Mouse (Mus musculus): ENCODE data around the gene Nr4a3. TPM values are rescaled to one million over a fixed set of nuclear protein-coding genes. Genes with fewer than 3 reads are reported as not detected.
A peak's percentile ranks its signal among the peaks of the same experiment; 100 is the strongest.

Nr4a3 gene
- polyA plus RNA-seq, 1 experiment from 2014 or later: 1.6 TPM

DNA sequence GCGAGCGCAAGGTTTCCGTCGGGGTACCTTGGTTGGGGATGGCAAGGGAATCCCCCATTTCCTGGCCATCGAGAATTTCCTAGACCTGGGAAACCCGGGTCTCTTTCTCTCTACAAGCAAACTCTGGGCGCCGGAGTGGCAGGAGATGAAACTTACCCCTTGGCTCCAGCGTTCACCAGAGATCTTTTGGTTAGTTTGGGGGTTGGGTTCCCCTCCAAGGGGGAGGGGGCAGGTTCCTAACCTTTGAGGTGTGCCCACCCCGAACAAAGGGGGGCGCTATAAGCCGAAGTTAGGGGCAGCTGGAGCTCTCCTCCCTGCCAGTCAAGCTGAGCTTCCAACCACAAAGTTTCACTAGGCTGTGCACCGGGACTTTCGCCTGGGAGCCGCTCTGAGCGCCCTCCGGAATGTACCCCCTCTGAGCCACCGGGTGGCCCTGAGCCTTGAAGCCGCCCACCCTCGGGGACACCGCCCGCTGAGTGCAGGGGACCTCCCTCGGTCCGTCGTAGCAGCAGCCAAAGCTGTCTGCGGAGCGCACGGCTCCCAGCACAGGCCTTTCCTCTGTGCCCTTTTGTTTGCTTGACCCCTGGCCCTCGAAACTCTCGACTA, 2.9 kb downstream of the Nr4a3 start:
- H3K27me3 ChIP-seq (ENCODE audit: control insufficient read depth, insufficient read depth, low read length): peaks cover 57% of the 10 kb centered on the region
- H3K9ac ChIP-seq: peak overlapping the region; percentile 46; the same call in 1 of the 2 replicates

DNA sequence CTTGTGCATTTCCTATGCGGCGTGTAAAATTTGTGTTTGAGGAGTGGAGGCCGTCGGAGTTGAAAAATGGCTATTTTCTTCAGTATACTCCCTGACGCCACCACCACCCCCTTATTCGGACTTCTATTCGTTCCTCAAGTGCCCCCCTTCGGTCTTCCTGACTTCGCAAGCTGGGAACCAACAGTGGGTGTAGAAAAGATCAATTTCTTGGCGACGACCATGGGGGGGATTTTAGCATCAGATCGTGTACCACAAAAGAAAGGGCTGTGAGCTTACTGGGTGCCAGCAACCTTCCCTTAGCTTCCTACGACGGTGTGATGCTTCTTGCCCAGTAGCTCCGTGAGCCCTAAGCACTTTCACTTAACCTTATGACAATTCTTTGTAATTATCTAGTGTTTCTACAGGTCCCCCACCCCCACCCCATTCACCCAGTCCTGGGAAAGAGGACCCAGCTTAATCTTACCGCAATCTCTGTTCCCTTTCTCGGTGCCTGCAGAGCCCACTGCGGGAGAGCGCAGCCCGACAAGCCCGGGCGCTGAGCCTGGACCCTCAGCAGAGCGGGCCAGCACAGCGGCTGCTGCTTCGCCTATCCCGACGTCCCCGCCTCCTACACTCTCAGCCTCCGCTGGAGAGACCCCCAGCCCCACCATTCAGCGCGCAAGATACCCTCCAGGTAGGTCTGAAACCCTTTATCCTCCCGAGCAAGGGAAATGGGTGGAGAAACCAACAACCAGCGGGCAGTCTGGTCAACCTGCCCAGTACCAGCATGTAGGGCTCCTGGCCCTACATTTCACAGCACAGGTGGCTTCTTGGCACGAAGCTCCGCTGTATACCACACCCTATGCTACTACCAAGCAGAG, 3.7 kb downstream of the Nr4a3 start:
- H3K9ac ChIP-seq: 0 out of 2 replicates have a peak overlapping the region, but pooled peaks have one; percentile 46
- no peaks in the 10 kb centered on the region for H3K9me3 ChIP-seq (ENCODE audit: control insufficient read depth, low read length)
- DNase-seq (ENCODE audit: low spot score): no peak
- peaks cover 43% of the 10 kb centered on the region for H3K4me1 ChIP-seq (replicated peaks; ENCODE audit: control insufficient read depth, insufficient read depth, low read length)
- ATAC-seq (ENCODE audit: low FRiP score): no peak
- H3K27ac ChIP-seq: no peak overlapping the region
- H3K4me2 ChIP-seq (replicated peaks): peak overlapping the region; percentile 70
- peak overlapping the region; percentile 68 for H3K4me3 ChIP-seq (replicated peaks; ENCODE audit: low read length)
- WGBS: 1% methylated on average over 35 of the region's 35 CpGs
- H3K27me3 ChIP-seq (ENCODE audit: control insufficient read depth, insufficient read depth, low read length): peaks cover 66% of the 10 kb centered on the region
- no peaks in the 10 kb centered on the region for H3K36me3 ChIP-seq (replicated peaks; ENCODE audit: control insufficient read depth, insufficient read depth)

More for the DNA sequence above, 2.9 kb downstream of the Nr4a3 start:
- Histone ChIP-seq H3K4me2 (replicated peaks) (peak overlapping the region; percentile 70), H3K27ac (no peak overlapping the region), H3K9me3 (ENCODE audit: control insufficient read depth, low read length) (no peaks in the 10 kb centered on the region), H3K4me3 (replicated peaks; ENCODE audit: low read length) (peak overlapping the region; percentile 68), H3K36me3 (replicated peaks; ENCODE audit: control insufficient read depth, insufficient read depth) (no peaks in the 10 kb centered on the region), H3K4me1 (replicated peaks; ENCODE audit: control insufficient read depth, insufficient read depth, low read length) (peaks cover 45% of the 10 kb centered on the region)
- no peak for ATAC-seq (ENCODE audit: low FRiP score)
- peak; percentile 52 for DNase-seq (ENCODE audit: low spot score)
- under 1% methylated on average over 30 of the region's 30 CpGs for WGBS

- H3K4me3 ChIP-seq (replicated peaks; ENCODE audit: low read length): no peak overlapping the region
- H3K27me3 ChIP-seq (ENCODE audit: control insufficient read depth, insufficient read depth, low read length): peaks cover 76% of the 10 kb centered on the region
- no peak overlapping the region for H3K4me2 ChIP-seq (replicated peaks)
- no peak for DNase-seq (ENCODE audit: low spot score)
- H3K4me1 ChIP-seq (replicated peaks; ENCODE audit: control insufficient read depth, insufficient read depth, low read length): peaks cover 39% of the 10 kb centered on the region
- H3K9ac ChIP-seq: no peak overlapping the region
- no peak overlapping the region for H3K27ac ChIP-seq
- no peak for ATAC-seq (ENCODE audit: low FRiP score)
- WGBS: 56% methylated on average over 3 of the region's 3 CpGs
- H3K9me3 ChIP-seq (ENCODE audit: control insufficient read depth, low read length): no peaks in the 10 kb centered on the region
- no peaks in the 10 kb centered on the region for H3K36me3 ChIP-seq (replicated peaks; ENCODE audit: control insufficient read depth, insufficient read depth)
These were observed 5.1 kb downstream of the Nr4a3 start for GRCm38 (mm10) chr4:48050020-48050419.

- H3K9me3 ChIP-seq (ENCODE audit: control insufficient read depth, low read length): no peaks in the 10 kb centered on the region
- H3K27me3 ChIP-seq (ENCODE audit: control insufficient read depth, insufficient read depth, low read length): peaks cover 78% of the 10 kb centered on the region
- WGBS: 52% methylated on average over 5 of the region's 5 CpGs
- H3K27ac ChIP-seq: no peak overlapping the region
- H3K4me3 ChIP-seq (replicated peaks; ENCODE audit: low read length): no peak overlapping the region
- peaks cover 39% of the 10 kb centered on the region for H3K4me1 ChIP-seq (replicated peaks; ENCODE audit: control insufficient read depth, insufficient read depth, low read length)
- DNase-seq (ENCODE audit: low spot score) (no peak), ATAC-seq (ENCODE audit: low FRiP score) (no peak)
- no peak overlapping the region for H3K4me2 ChIP-seq (replicated peaks)
- H3K36me3 ChIP-seq (replicated peaks; ENCODE audit: control insufficient read depth, insufficient read depth): no peaks in the 10 kb centered on the region
- no peak overlapping the region for H3K9ac ChIP-seq
These were observed 5.5 kb downstream of the Nr4a3 start for GRCm38 (mm10) chr4:48050442-48050841.

DNA sequence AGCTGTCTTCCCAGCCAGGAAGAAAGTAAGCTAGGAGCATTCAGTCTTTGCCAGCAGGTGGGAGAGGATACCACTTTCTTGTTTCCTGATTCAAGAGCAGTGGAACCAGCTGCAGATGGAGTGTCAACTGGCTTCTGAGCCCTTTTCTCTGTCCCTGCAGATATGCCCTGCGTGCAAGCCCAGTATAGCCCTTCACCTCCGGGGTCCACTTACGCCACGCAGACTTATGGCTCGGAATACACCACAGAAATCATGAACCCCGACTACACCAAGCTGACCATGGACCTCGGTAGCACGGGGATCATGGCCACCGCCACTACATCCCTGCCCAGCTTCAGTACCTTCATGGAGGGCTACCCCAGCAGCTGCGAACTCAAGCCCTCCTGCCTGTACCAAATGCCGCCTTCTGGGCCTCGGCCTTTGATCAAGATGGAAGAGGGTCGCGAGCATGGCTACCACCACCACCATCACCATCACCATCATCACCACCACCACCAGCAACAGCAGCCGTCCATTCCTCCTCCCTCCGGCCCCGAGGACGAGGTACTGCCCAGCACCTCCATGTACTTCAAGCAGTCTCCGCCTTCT, 6.2 kb downstream of the Nr4a3 start:
- peak overlapping the region; percentile 51 for H3K4me2 ChIP-seq (replicated peaks)
- no peak for ATAC-seq (ENCODE audit: low FRiP score)
- no peaks in the 10 kb centered on the region for H3K36me3 ChIP-seq (replicated peaks; ENCODE audit: control insufficient read depth, insufficient read depth)
- 17% methylated on average over 19 of the region's 19 CpGs for WGBS
- H3K9ac ChIP-seq: no peak overlapping the region
- H3K27ac ChIP-seq: no peak overlapping the region
- H3K27me3 ChIP-seq (ENCODE audit: control insufficient read depth, insufficient read depth, low read length): peaks cover 84% of the 10 kb centered on the region
- no peak for DNase-seq (ENCODE audit: low spot score)
- no peaks in the 10 kb centered on the region for H3K9me3 ChIP-seq (ENCODE audit: control insufficient read depth, low read length)
- H3K4me3 ChIP-seq (replicated peaks; ENCODE audit: low read length): peak overlapping the region; percentile 26
- H3K4me1 ChIP-seq (replicated peaks; ENCODE audit: control insufficient read depth, insufficient read depth, low read length): peaks cover 33% of the 10 kb centered on the region

GRCm38 (mm10) chr4:48051674-48052121, 6.7 kb downstream of the Nr4a3 start:
- ATAC-seq (ENCODE audit: low FRiP score) (no peak), DNase-seq (ENCODE audit: low spot score) (no peak)
- peak overlapping the region; percentile 26 for H3K4me3 ChIP-seq (replicated peaks; ENCODE audit: low read length)
- no peaks in the 10 kb centered on the region for H3K36me3 ChIP-seq (replicated peaks; ENCODE audit: control insufficient read depth, insufficient read depth)
- H3K4me1 ChIP-seq (replicated peaks; ENCODE audit: control insufficient read depth, insufficient read depth, low read length): peaks cover 28% of the 10 kb centered on the region
- peak overlapping the region; percentile 51 for H3K4me2 ChIP-seq (replicated peaks)
- no peak overlapping the region for H3K27ac ChIP-seq
- WGBS: 6% methylated on average over 37 of the region's 37 CpGs
- 0 out of 2 replicates have a peak overlapping the region, but pooled peaks have one; percentile 25 for H3K9ac ChIP-seq
- peaks cover 84% of the 10 kb centered on the region for H3K27me3 ChIP-seq (ENCODE audit: control insufficient read depth, insufficient read depth, low read length)
- no peaks in the 10 kb centered on the region for H3K9me3 ChIP-seq (ENCODE audit: control insufficient read depth, low read length)

GRCm38 (mm10) chr4:48061716-48062115, 16.8 kb downstream of the Nr4a3 start:
- WGBS: 87% methylated on average over 8 of the region's 8 CpGs
- no peak overlapping the region for H3K4me2 ChIP-seq (replicated peaks)
- no peaks in the 10 kb centered on the region for H3K27me3 ChIP-seq (ENCODE audit: control insufficient read depth, insufficient read depth, low read length)
- no peak for ATAC-seq (ENCODE audit: low FRiP score)
- H3K4me1 ChIP-seq (replicated peaks; ENCODE audit: control insufficient read depth, insufficient read depth, low read length): no peaks in the 10 kb centered on the region
- H3K27ac ChIP-seq: no peak overlapping the region
- H3K36me3 ChIP-seq (replicated peaks; ENCODE audit: control insufficient read depth, insufficient read depth): no peaks in the 10 kb centered on the region
- DNase-seq (ENCODE audit: low spot score): no peak
- no peak overlapping the region for H3K9ac ChIP-seq
- H3K9me3 ChIP-seq (ENCODE audit: control insufficient read depth, low read length): no peaks in the 10 kb centered on the region
- H3K4me3 ChIP-seq (replicated peaks; ENCODE audit: low read length): no peak overlapping the region

GRCm38 (mm10) chr4:48064311-48064710, 19.4 kb downstream of the Nr4a3 start:
- Histone ChIP-seq H3K9me3 (ENCODE audit: control insufficient read depth, low read length) (no peaks in the 10 kb centered on the region), H3K36me3 (replicated peaks; ENCODE audit: control insufficient read depth, insufficient read depth) (no peaks in the 10 kb centered on the region; the same call in 1 of the 2 replicates), H3K4me2 (replicated peaks) (no peak overlapping the region), H3K4me3 (replicated peaks; ENCODE audit: low read length) (no peak overlapping the region), H3K27ac (no peak overlapping the region), H3K4me1 (replicated peaks; ENCODE audit: control insufficient read depth, insufficient read depth, low read length) (no peaks in the 10 kb centered on the region), H3K9ac (no peak overlapping the region), H3K27me3 (ENCODE audit: control insufficient read depth, insufficient read depth, low read length) (no peaks in the 10 kb centered on the region)
- ATAC-seq (ENCODE audit: low FRiP score): no peak
- 62% methylated on average over 4 of the region's 4 CpGs for WGBS
- DNase-seq (ENCODE audit: low spot score): no peak

- ATAC-seq (ENCODE audit: low FRiP score) (no peak), DNase-seq (ENCODE audit: low spot score) (no peak)
- Histone ChIP-seq H3K27ac (no peak overlapping the region), H3K4me2 (replicated peaks) (no peak overlapping the region), H3K4me3 (replicated peaks; ENCODE audit: low read length) (no peak overlapping the region), H3K4me1 (replicated peaks; ENCODE audit: control insufficient read depth, insufficient read depth, low read length) (no peaks in the 10 kb centered on the region), H3K9ac (no peak overlapping the region), H3K27me3 (ENCODE audit: control insufficient read depth, insufficient read depth, low read length) (no peaks in the 10 kb centered on the region), H3K9me3 (ENCODE audit: control insufficient read depth, low read length) (no peaks in the 10 kb centered on the region), H3K36me3 (replicated peaks; ENCODE audit: control insufficient read depth, insufficient read depth) (no peaks in the 10 kb centered on the region; the same call in 1 of the 2 replicates)
- WGBS: 94% methylated on average over 2 of the region's 2 CpGs
These were observed 21.7 kb downstream of the Nr4a3 start for GRCm38 (mm10) chr4:48066676-48067075.

All from hindbrain, embryonic 14.5 days (tissue).